Mouse (Mus musculus): ENCODE measurements at regions not wholly inside any gene's neighbourhood (a gene's known extent, or its start where the extent isn't known, plus 50 kb on each side); places are given as distances from the start of the nearest gene placed in this dataset.

GRCm38 (mm10) chr5:119563510-119564351 lies 106.7 kb upstream of the Tbx3 start:
- TF ChIP-seq TCF12 (IDR thresholded peaks at IDR 0.05; ENCODE audit: insufficient read depth, poor library complexity, severe bottlenecking) (no peak), E2F4 (IDR thresholded peaks at IDR 0.05; ENCODE audit: insufficient read depth) (no peak), POLR2A (IDR thresholded peaks at IDR 0.05; ENCODE audit: insufficient read length, low read depth) (no peak), POLR2AphosphoS2 (IDR thresholded peaks at IDR 0.05; ENCODE audit: insufficient read length, low read depth) (no peak), MAX (IDR thresholded peaks at IDR 0.05; ENCODE audit: low read depth) (no peak), USF1 (IDR thresholded peaks at IDR 0.05; ENCODE audit: low read depth) (no peak), MYOD1 (IDR thresholded peaks at IDR 0.05; ENCODE audit: control insufficient read depth in 1 of 3, insufficient read length in 2 of 3, low read depth in 2 of 3) (peak in 2 of 3 experiments; percentile 52 to 83), SRF (IDR thresholded peaks at IDR 0.05; ENCODE audit: control insufficient read depth, insufficient read length, low read depth) (no peak)
